In genomic region chr11:98699911-98700310, GRCm38 (mm10) we compare ENCODE assay signal across 8 mouse cellular contexts. TPM values are rescaled to one million over a fixed set of nuclear protein-coding genes. Genes with fewer than 3 reads are reported as not detected.
A peak's percentile ranks its signal among the peaks of the same experiment; 100 is the strongest.
DNase-seq lines count a peak whose midpoint lies in the region; ATAC-seq lines count a peak whose summit lies in the region.

No protein-coding gene starts in this region.

- peak; percentile 77 for DNase-seq in CD4-positive helper T cell, adult 2 months (ENCODE audit: low read depth, low spot score)
- peak; percentile 61 to 74 for DNase-seq in gastrocnemius, postnatal 4 days (ENCODE audit: low spot score in 2 of 2)
- DNase-seq in kidney, postnatal 10 days = peak; percentile 90
- peak; percentile 80 to 81 for DNase-seq in lung, adult 18-20 months
- DNase-seq in ovary, postnatal 14 days (ENCODE audit: low spot score) = peak; percentile 78
- peak; percentile 80 for DNase-seq in thymus, postnatal 25 days

- peak; percentile 43 for ATAC-seq in activated CD4-positive, CD25-positive, alpha-beta regulatory T cell, adult 4 months
- ATAC-seq in common myeloid progenitor, adult 5-6 weeks (replicated peaks; ENCODE audit: low read depth, poor library complexity, severe bottlenecking) = peak; percentile 88

RNA-seq across cellular contexts. Expression of gene Csf3, which starts 1.2 kb away (rescaled TPM):
- not detected for polyA plus RNA-seq in activated CD4-positive, CD25-positive, alpha-beta regulatory T cell, adult 4 months (2017; shearing (Covaris generic))
- total RNA-seq in common myeloid progenitor, adult 5-6 weeks (2017) = not detected in 2 replicates
- total RNA-seq in gastrocnemius, postnatal 4 days (2021) = not detected

RNA-seq across cellular contexts. Expression of gene Psmd3, which starts 17.6 kb away (rescaled TPM):
- 10 to 100 TPM; 14.2 to 25.7 TPM for polyA plus RNA-seq in activated CD4-positive, CD25-positive, alpha-beta regulatory T cell, adult 4 months (2017; shearing (Covaris generic))
- total RNA-seq in common myeloid progenitor, adult 5-6 weeks (2017) = 53.7 and 88.9 TPM in 2 replicates
- 100 to 1,000 TPM; 130 to 140 TPM for total RNA-seq in gastrocnemius, postnatal 4 days (2021)

RNA-seq across cellular contexts. Expression of gene Med24, which starts 29.3 kb away (rescaled TPM):
- 10 to 100 TPM; 19.1 to 27.9 TPM for polyA plus RNA-seq in activated CD4-positive, CD25-positive, alpha-beta regulatory T cell, adult 4 months (2017; shearing (Covaris generic))
- total RNA-seq in common myeloid progenitor, adult 5-6 weeks (2017) = 39.5 and 43.7 TPM in 2 replicates
- total RNA-seq in gastrocnemius, postnatal 4 days (2021) = 10 to 100 TPM; 47.8 to 58.0 TPM

RNA-seq across cellular contexts. Expression of gene Gsdma, which starts 35.8 kb away (rescaled TPM):
- under 1 TPM in 1 of 2 experiments, not detected in 1; 0.20 TPM for polyA plus RNA-seq in activated CD4-positive, CD25-positive, alpha-beta regulatory T cell, adult 4 months (2017; shearing (Covaris generic))
- total RNA-seq in common myeloid progenitor, adult 5-6 weeks (2017) = 0.05 TPM in 1 of 2 replicates, not detected in the other
- total RNA-seq in gastrocnemius, postnatal 4 days (2021) = not detected

RNA-seq across cellular contexts. Expression of gene Thra, which starts 40.5 kb away (rescaled TPM):
- 1 to 10 TPM; 1.4 to 3.5 TPM for polyA plus RNA-seq in activated CD4-positive, CD25-positive, alpha-beta regulatory T cell, adult 4 months (2017; shearing (Covaris generic))
- 23.6 and 33.2 TPM in 2 replicates for total RNA-seq in common myeloid progenitor, adult 5-6 weeks (2017)
- total RNA-seq in gastrocnemius, postnatal 4 days (2021) = 100 to 1,000 TPM; 225 TPM

Comparison
In these comparisons a context has a peak if more than half of its experiments do, and no peak if none do; other contexts are left out.
1. Peak in every context shown above with its lines: DNase-seq and ATAC-seq.